Mouse (Mus musculus): ENCODE data around the gene Acot1.
"Not testable (repeated sequence)": the region's sequence is repeated elsewhere in the genome, so short reads cannot be mapped to it uniquely, and the experiment has no call there.

Gene Acot1

GRCm38 (mm10) chr12:84013701-84014100, 4.4 kb downstream of the Acot1 start:
- in situ Hi-C loops (cut with MboI; ENCODE audit: unreplicated experiment in 2 of 2), result no loop called here

GRCm38 (mm10) chr12:84020528-84020927, 11.2 kb downstream of the Acot1 start:
- in situ Hi-C loops (cut with MboI; ENCODE audit: unreplicated experiment in 2 of 2), result not testable (repeated sequence)

- in situ Hi-C loops (cut with MboI; ENCODE audit: unreplicated experiment in 2 of 2), result not testable (repeated sequence)
Observed at GRCm38 (mm10) chr12:84022266-84022665, 13.0 kb downstream of the Acot1 start.

- in situ Hi-C loops (cut with MboI; ENCODE audit: unreplicated experiment in 2 of 2), result no loop called here
Observed at GRCm38 (mm10) chr12:84023052-84023745, 13.9 kb downstream of the Acot1 start.

GRCm38 (mm10) chr12:84025888-84026287, 16.6 kb downstream of the Acot1 start:
- in situ Hi-C loops (cut with MboI; ENCODE audit: unreplicated experiment in 2 of 2), result loop anchor here in 1 of 2 experiments (5.0 to 25.0 kb wide), 2 partner anchors 54 to 314 kb away; no protein-coding TSS in a partner anchor

- in situ Hi-C loops (cut with MboI; ENCODE audit: unreplicated experiment in 2 of 2), result loop anchor here in 1 of 2 experiments (5.0 to 25.0 kb wide), 2 partner anchors 56 to 316 kb away; no protein-coding TSS in a partner anchor
Observed at GRCm38 (mm10) chr12:84028328-84028727, 19.0 kb downstream of the Acot1 start.

GRCm38 (mm10) chr12:84029043-84029442, 19.8 kb downstream of the Acot1 start:
- in situ Hi-C loops (cut with MboI; ENCODE audit: unreplicated experiment in 2 of 2), result loop anchor here in 1 of 2 experiments (5.0 to 25.0 kb wide), 2 partner anchors 57 to 317 kb away; no protein-coding TSS in a partner anchor

GRCm38 (mm10) chr12:84030659-84031332, 21.5 kb downstream of the Acot1 start:
- in situ Hi-C loops (cut with MboI; ENCODE audit: unreplicated experiment in 2 of 2), result loop anchor here (5.0 to 25.0 kb wide), 2 partner anchors 58 to 318 kb away; no protein-coding TSS in a partner anchor

- in situ Hi-C loops (cut with MboI; ENCODE audit: unreplicated experiment in 2 of 2), result loop anchor here (5.0 to 25.0 kb wide), 2 partner anchors 61 to 321 kb away; no protein-coding TSS in a partner anchor
Observed at GRCm38 (mm10) chr12:84032854-84033253, 23.6 kb downstream of the Acot1 start.

GRCm38 (mm10) chr12:84033302-84033701, 24.0 kb downstream of the Acot1 start:
- in situ Hi-C loops (cut with MboI; ENCODE audit: unreplicated experiment in 2 of 2), result loop anchor here (5.0 to 25.0 kb wide), 2 partner anchors 61 to 321 kb away; no protein-coding TSS in a partner anchor

- in situ Hi-C loops (cut with MboI; ENCODE audit: unreplicated experiment in 2 of 2), result loop anchor here (5.0 to 25.0 kb wide), 2 partner anchors 62 to 322 kb away; no protein-coding TSS in a partner anchor
Observed at GRCm38 (mm10) chr12:84034108-84034507, 24.8 kb downstream of the Acot1 start.

GRCm38 (mm10) chr12:84038241-84038640, 29.0 kb downstream of the Acot1 start, which contains the start of gene Acot4:
TSS of gene Acot4 (plus strand) at chr12:84038379.
- in situ Hi-C loops (cut with MboI; ENCODE audit: unreplicated experiment in 2 of 2), result loop anchor here in 1 of 2 experiments (25.0 kb wide), 1 partner anchor 326 kb away; no protein-coding TSS in a partner anchor

- in situ Hi-C loops (cut with MboI; ENCODE audit: unreplicated experiment in 2 of 2), result loop anchor here in 1 of 2 experiments (25.0 kb wide), 1 partner anchor 326 kb away; no protein-coding TSS in a partner anchor
Observed at GRCm38 (mm10) chr12:84038691-84039111, 29.4 kb downstream of the Acot1 start, which contains the start of gene Gm49366. TSS of gene Gm49366 (plus strand) at chr12:84038935.

- in situ Hi-C loops (cut with MboI; ENCODE audit: unreplicated experiment in 2 of 2), result loop anchor here in 1 of 2 experiments (25.0 kb wide), 1 partner anchor 330 kb away; no protein-coding TSS in a partner anchor
Observed at GRCm38 (mm10) chr12:84042248-84042647, 33.0 kb downstream of the Acot1 start.

- in situ Hi-C loops (cut with MboI; ENCODE audit: unreplicated experiment in 2 of 2), result loop anchor here in 1 of 2 experiments (25.0 kb wide), 1 partner anchor 332 kb away; no protein-coding TSS in a partner anchor
Observed at GRCm38 (mm10) chr12:84044045-84044444, 34.8 kb downstream of the Acot1 start.

GRCm38 (mm10) chr12:84046906-84047305, 37.6 kb downstream of the Acot1 start:
- in situ Hi-C loops (cut with MboI; ENCODE audit: unreplicated experiment in 2 of 2), result loop anchor here in 1 of 2 experiments (25.0 kb wide), 1 partner anchor 335 kb away; no protein-coding TSS in a partner anchor

- in situ Hi-C loops (cut with MboI; ENCODE audit: unreplicated experiment in 2 of 2), result loop anchor here in 1 of 2 experiments (25.0 kb wide), 2 partner anchors 338 to 938 kb away; no protein-coding TSS in a partner anchor
Observed at GRCm38 (mm10) chr12:84050744-84051143, 41.5 kb downstream of the Acot1 start.

GRCm38 (mm10) chr12:84051937-84052474, 42.7 kb downstream of the Acot1 start, which contains the start of gene Acot3:
TSS of gene Acot3 (plus strand) at chr12:84052144.
- in situ Hi-C loops (cut with MboI; ENCODE audit: unreplicated experiment in 2 of 2), result loop anchor here in 1 of 2 experiments (25.0 kb wide), 2 partner anchors 340 to 940 kb away; no protein-coding TSS in a partner anchor

- in situ Hi-C loops (cut with MboI; ENCODE audit: unreplicated experiment in 2 of 2), result loop anchor here in 1 of 2 experiments (25.0 kb wide), 2 partner anchors 340 to 940 kb away; no protein-coding TSS in a partner anchor
Observed at GRCm38 (mm10) chr12:84052609-84053008, 43.3 kb downstream of the Acot1 start.

GRCm38 (mm10) chr12:84053173-84053572, 43.9 kb downstream of the Acot1 start:
- in situ Hi-C loops (cut with MboI; ENCODE audit: unreplicated experiment in 2 of 2), result loop anchor here in 1 of 2 experiments (25.0 kb wide), 2 partner anchors 341 to 941 kb away; no protein-coding TSS in a partner anchor

Measured in v-Abl transformed pro-B cells (cell line).